Mouse (Mus musculus): Measurements from ENCODE around the gene Nfya.

DNA sequence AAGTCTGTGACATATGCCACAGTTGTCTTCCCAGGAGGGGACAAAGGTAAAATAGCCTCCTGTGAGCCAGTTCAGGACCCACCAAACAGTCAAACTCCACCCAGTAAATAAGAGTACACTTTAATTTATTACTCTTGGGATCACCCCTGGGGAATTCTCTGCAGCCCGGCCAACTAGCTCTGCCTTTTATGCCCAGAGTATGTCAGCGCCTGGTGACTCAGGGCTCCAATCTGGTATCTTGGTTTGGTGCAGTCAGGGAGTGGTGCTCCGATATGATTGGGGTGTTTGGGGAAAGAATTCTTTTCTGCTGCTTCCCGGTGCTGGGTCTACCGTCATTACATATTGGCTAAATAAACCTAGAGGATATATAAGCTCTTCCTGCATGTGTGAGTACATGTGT lies 42.9 kb downstream of the Nfya start:
- TF ChIP-seq CTCF (conservative IDR thresholded peaks at IDR 0.05 in 1 of 2, IDR thresholded peaks at IDR 0.05 in 1 of 2; ENCODE audit: low read depth in 2 of 2, low read length in 2 of 2) (no peak), HCFC1 (IDR thresholded peaks at IDR 0.05; ENCODE audit: low read depth, low read length) (no peak), CHD2 (IDR thresholded peaks at IDR 0.05; ENCODE audit: low read length) (no peak), RAD21 (IDR thresholded peaks at IDR 0.05; ENCODE audit: low read depth, low read length) (no peak), EP300 (IDR thresholded peaks at IDR 0.05; ENCODE audit: low read length) (no peak), GABPA (IDR thresholded peaks at IDR 0.05; ENCODE audit: insufficient replicate concordance, low read depth, low read length) (no peak), UBTF (IDR thresholded peaks at IDR 0.05; ENCODE audit: low read depth, low read length) (no peak), USF1 (IDR thresholded peaks at IDR 0.05; ENCODE audit: low read depth, low read length) (no peak), TCF12 (IDR thresholded peaks at IDR 0.05; ENCODE audit: low read depth, low read length) (no peak), POLR2A (IDR thresholded peaks at IDR 0.05; ENCODE audit: low read depth, low read length) (no peak)
